Comparison of ENCODE assay signal across 24 mouse cellular contexts in genomic region chr7:71457409-71458103, GRCm38 (mm10).
DNase-seq lines count a peak whose midpoint lies in the region; ATAC-seq lines count a peak whose summit lies in the region.
"Had no signal": no experiment of that assay in that cellular context is flagged by ENCODE, and none has a peak within 500 bp of the region (broad histone marks: within the 10 kb centered on the region; RNA-seq: fewer than 3 reads in every experiment).

No protein-coding gene starts in this region.

- no peak overlapping the region for H3K4me3 ChIP-seq in kidney, embryonic 14.5 days (ENCODE audit: low read length)
- H3K4me3 ChIP-seq in kidney, embryonic 16.5 days (ENCODE audit: low read length), result no peak overlapping the region
- H3K4me3 ChIP-seq: embryonic facial prominence, embryonic 10.5 days; embryonic facial prominence, embryonic 12.5 days; forebrain, embryonic 13.5 days; forebrain, embryonic 15.5 days had no signal

- H3K4me1 ChIP-seq in kidney, embryonic 14.5 days (ENCODE audit: control insufficient read depth, insufficient read depth, low read length), result peaks cover 18% of the 10 kb centered on the region
- peaks cover 29% of the 10 kb centered on the region for H3K4me1 ChIP-seq in kidney, embryonic 16.5 days (ENCODE audit: insufficient read depth, low read length)
- H3K4me1 ChIP-seq: embryonic facial prominence, embryonic 10.5 days; embryonic facial prominence, embryonic 12.5 days; forebrain, embryonic 13.5 days; forebrain, embryonic 15.5 days had no signal

- H3K27ac ChIP-seq in kidney, embryonic 14.5 days (ENCODE audit: low read depth, low read length), result peak overlapping the region; percentile 95
- H3K27ac ChIP-seq in kidney, embryonic 16.5 days (ENCODE audit: low read length), result peak overlapping the region; percentile 93
- H3K27ac ChIP-seq: embryonic facial prominence, embryonic 10.5 days; embryonic facial prominence, embryonic 12.5 days; forebrain, embryonic 13.5 days; forebrain, embryonic 15.5 days had no signal

- DNase-seq in kidney, adult 11 months, result no peak
- no peak for DNase-seq in kidney, postnatal 25 days
- DNase-seq in kidney, postnatal 4 days, result peak; percentile 14
- no peak for DNase-seq in kidney, adult 9 months
- DNase-seq: adrenal gland, adult 2 months; adrenal gland, postnatal 10 days; adrenal gland, postnatal 25 days; B cell, adult 2 months; cerebellum, adult 11-12 months; cerebellum, adult 2 months; cerebellum, adult 9-10 months; cerebellum, postnatal 10 days; cerebellum, postnatal 25 days; forebrain, postnatal 0 days had no signal

- H3K36me3 ChIP-seq in kidney, embryonic 14.5 days (ENCODE audit: control insufficient read depth, insufficient read depth, low read length), result no peaks in the 10 kb centered on the region
- no peaks in the 10 kb centered on the region for H3K36me3 ChIP-seq in kidney, embryonic 16.5 days (ENCODE audit: insufficient read depth, low read length)
- H3K36me3 ChIP-seq: embryonic facial prominence, embryonic 10.5 days; embryonic facial prominence, embryonic 12.5 days; forebrain, embryonic 15.5 days; G1E had no signal

- 0 out of 2 replicates have a peak, but pooled peaks cover 9% of the 10 kb centered on the region for H3K9me3 ChIP-seq in kidney, embryonic 14.5 days (ENCODE audit: control insufficient read depth, low read length)
- H3K9me3 ChIP-seq in kidney, embryonic 16.5 days (ENCODE audit: low read length), result peaks cover 8% of the 10 kb centered on the region; the same call in 1 of the 2 replicates
- H3K9me3 ChIP-seq: embryonic facial prominence, embryonic 10.5 days; embryonic facial prominence, embryonic 12.5 days; forebrain, embryonic 13.5 days; forebrain, embryonic 15.5 days had no signal

- H3K9ac ChIP-seq in kidney, embryonic 14.5 days (ENCODE audit: low read depth, low read length), result no peak overlapping the region
- H3K9ac ChIP-seq in kidney, embryonic 16.5 days (replicated peaks; ENCODE audit: low read length), result no peak overlapping the region
- H3K9ac ChIP-seq: embryonic facial prominence, embryonic 12.5 days; forebrain, embryonic 13.5 days; forebrain, embryonic 15.5 days; forebrain, postnatal 0 days had no signal

- no peaks in the 10 kb centered on the region for H3K27me3 ChIP-seq in kidney, embryonic 14.5 days (ENCODE audit: control insufficient read depth, insufficient read depth, low read length)
- no peaks in the 10 kb centered on the region for H3K27me3 ChIP-seq in kidney, embryonic 16.5 days (ENCODE audit: insufficient read depth, low read length)
- H3K27me3 ChIP-seq: CH12.LX; embryonic facial prominence, embryonic 12.5 days; forebrain, embryonic 13.5 days; forebrain, embryonic 15.5 days; Patski had no signal

- peak; percentile 94 for ATAC-seq in kidney, embryonic 14.5 days (ENCODE audit: low FRiP score, low TSS enrichment)
- peak; percentile 90 for ATAC-seq in kidney, embryonic 16.5 days (ENCODE audit: low FRiP score, low TSS enrichment)
- ATAC-seq: CD4-positive, CD25-positive, alpha-beta regulatory T cell, adult 4 months; forebrain, embryonic 13.5 days; forebrain, embryonic 15.5 days; forebrain, postnatal 0 days; Patski had no signal

- 19% methylated on average over 4 of the region's 4 CpGs for WGBS in kidney, embryonic 14.5 days
- 18% methylated on average over 4 of the region's 4 CpGs for WGBS in kidney, embryonic 16.5 days

- H3K4me2 ChIP-seq in kidney, embryonic 14.5 days (replicated peaks; ENCODE audit: low read depth, low read length), result no peak overlapping the region
- H3K4me2 ChIP-seq in kidney, embryonic 16.5 days (replicated peaks; ENCODE audit: low read depth, low read length), result no peak overlapping the region
- H3K4me2 ChIP-seq: embryonic facial prominence, embryonic 12.5 days; forebrain, embryonic 13.5 days; forebrain, embryonic 15.5 days had no signal

Comparison
In these comparisons a context has a peak if more than half of its experiments do, and no peak if none do; other contexts are left out.
1. DNase-seq: peak in kidney, postnatal 4 days (2 of 2); none in kidney, adult 11 months (single experiment), kidney, postnatal 25 days (0 of 2) and kidney, adult 9 months (single experiment).